Mouse (Mus musculus) heart, embryonic 12.5 days (tissue): ENCODE data around the gene Elmo1. TPM values are rescaled to one million over a fixed set of nuclear protein-coding genes. Genes with fewer than 3 reads are reported as not detected.
A peak's percentile ranks its signal among the peaks of the same experiment; 100 is the strongest.

ENCODE experiments used
- ATAC-seq: fragments of 200-750 bp; cut with Nextera tagmentation; 2 replicates; pipeline ENCODE4 v1.8.0; 2017; ENCODE audit warnings: moderate TSS enrichment, moderate library complexity; ENCODE audit not compliant: insufficient number of reproducible peaks, low FRiP score
- H3K27ac ChIP-seq: fragments of 300-500 bp; sonication (generic); 2 replicates; pipeline ENCODE4 v1.5.1; 2016; ENCODE audit warnings: mild to moderate bottlenecking, moderate library complexity; ENCODE audit not compliant: poor library complexity, severe bottlenecking
- H3K27me3 ChIP-seq: fragments of 300-500 bp; sonication (generic); replicated peaks from 2 replicates; pipeline ENCODE4 v1.6.1; 2016; ENCODE audit warnings: mild to moderate bottlenecking, moderate library complexity
- H3K36me3 ChIP-seq: fragments of 300-500 bp; sonication (generic); 2 replicates; pipeline ENCODE4 v1.6.1; 2016; ENCODE audit warnings: mild to moderate bottlenecking, moderate library complexity
- H3K4me1 ChIP-seq: fragments of 300-500 bp; sonication (generic); replicated peaks from 2 replicates; pipeline ENCODE4 v1.6.1; 2016; ENCODE audit warnings: mild to moderate bottlenecking
- H3K4me2 ChIP-seq: fragments of 300-500 bp; sonication (generic); 2 replicates; pipeline ENCODE4 v1.6.1; 2016; ENCODE audit warnings: mild to moderate bottlenecking, moderate library complexity
- H3K4me3 ChIP-seq: fragments of 300-500 bp; sonication (generic); 2 replicates; pipeline ENCODE4 v1.5.1; 2016; ENCODE audit warnings: mild to moderate bottlenecking
- H3K9ac ChIP-seq: fragments of 300-500 bp; sonication (generic); 2 replicates; pipeline ENCODE4 v1.6.1; 2016; ENCODE audit warnings: mild to moderate bottlenecking, moderate library complexity
- H3K9me3 ChIP-seq: fragments of 300-500 bp; sonication (generic); replicated peaks from 2 replicates; pipeline ENCODE4 v1.6.1; 2016; ENCODE audit warnings: mild to moderate bottlenecking, moderate library complexity
- WGBS: fragments of 180-500 bp; shearing (Covaris S2); methylation state at CpG from one replicate; pipeline ENCODE4 v1.1.7; 2016; 5-methylcytosine and 5-hydroxymethylcytosine counted together
- polyA plus RNA-seq: library from polyadenylated mRNA; unstranded; fragments of >200 nt; fragmentation: Nextera tagmentation; extraction: Ambion mirVana; gene quantifications from 2 replicates; pipeline ENCODE4 v1.2.1, GENCODE M21; 2016

Elmo1 gene
- polyA plus RNA-seq, 1 experiment from 2014 or later: 8.8 TPM

GRCm38 (mm10) chr13:20306180-20307177 is 216.1 kb downstream of the Elmo1 start:
- peak overlapping the region; percentile 6; the same call in 1 of the 2 replicates for H3K4me2 ChIP-seq
- no peak; the same call in 1 of the 2 replicates for ATAC-seq
- no peaks in the 10 kb centered on the region for H3K36me3 ChIP-seq
- H3K9ac ChIP-seq: no peak overlapping the region
- no peaks in the 10 kb centered on the region for H3K9me3 ChIP-seq
- no peak overlapping the region for H3K4me3 ChIP-seq
- H3K27me3 ChIP-seq: no peaks in the 10 kb centered on the region
- no peak overlapping the region for H3K27ac ChIP-seq
- WGBS: 47% methylated on average over 5 of the region's 5 CpGs
- peaks cover 13% of the 10 kb centered on the region for H3K4me1 ChIP-seq

GRCm38 (mm10) chr13:20307381-20307780 is 217.0 kb downstream of the Elmo1 start:
- Histone ChIP-seq H3K4me1 (peaks cover 13% of the 10 kb centered on the region), H3K4me3 (no peak overlapping the region), H3K27me3 (no peaks in the 10 kb centered on the region), H3K36me3 (no peaks in the 10 kb centered on the region), H3K4me2 (no peak overlapping the region), H3K27ac (no peak overlapping the region), H3K9ac (no peak overlapping the region), H3K9me3 (no peaks in the 10 kb centered on the region)
- 71% methylated on average over 2 of the region's 2 CpGs for WGBS
- no peak for ATAC-seq

GRCm38 (mm10) chr13:20311612-20312011 is 221.2 kb downstream of the Elmo1 start:
- Histone ChIP-seq H3K4me2 (no peak overlapping the region), H3K27ac (no peak overlapping the region), H3K9ac (no peak overlapping the region), H3K9me3 (no peaks in the 10 kb centered on the region), H3K4me3 (no peak overlapping the region), H3K36me3 (no peaks in the 10 kb centered on the region), H3K27me3 (no peaks in the 10 kb centered on the region), H3K4me1 (peaks cover 3% of the 10 kb centered on the region)
- no peak for ATAC-seq
- 20% methylated on average over 3 of the region's 3 CpGs for WGBS

GRCm38 (mm10) chr13:20313345-20313744 is 222.9 kb downstream of the Elmo1 start:
- no peak overlapping the region for H3K9ac ChIP-seq
- no peaks in the 10 kb centered on the region for H3K27me3 ChIP-seq
- H3K4me3 ChIP-seq: no peak overlapping the region
- no peaks in the 10 kb centered on the region for H3K4me1 ChIP-seq
- no peaks in the 10 kb centered on the region for H3K9me3 ChIP-seq
- no peak overlapping the region for H3K4me2 ChIP-seq
- no peak for ATAC-seq
- no peak overlapping the region for H3K27ac ChIP-seq
- WGBS: 79% methylated on average over 6 of the region's 6 CpGs
- no peaks in the 10 kb centered on the region for H3K36me3 ChIP-seq

- Histone ChIP-seq H3K4me3 (no peak overlapping the region), H3K4me1 (no peaks in the 10 kb centered on the region), H3K27me3 (no peaks in the 10 kb centered on the region), H3K9ac (no peak overlapping the region), H3K36me3 (no peaks in the 10 kb centered on the region), H3K4me2 (no peak overlapping the region), H3K9me3 (no peaks in the 10 kb centered on the region), H3K27ac (no peak overlapping the region)
- no peak for ATAC-seq
- 83% methylated on average over 11 of the region's 11 CpGs for WGBS
Measured at GRCm38 (mm10) chr13:20316139-20316538, 225.7 kb downstream of the Elmo1 start.

- H3K9ac ChIP-seq: no peak overlapping the region
- no peak overlapping the region for H3K4me2 ChIP-seq
- H3K4me3 ChIP-seq: no peak overlapping the region
- H3K4me1 ChIP-seq: no peaks in the 10 kb centered on the region
- no peak overlapping the region for H3K27ac ChIP-seq
- 78% methylated on average over 3 of the region's 3 CpGs for WGBS
- no peak for ATAC-seq
- H3K27me3 ChIP-seq: no peaks in the 10 kb centered on the region
- H3K9me3 ChIP-seq: no peaks in the 10 kb centered on the region
- no peaks in the 10 kb centered on the region for H3K36me3 ChIP-seq
Measured at GRCm38 (mm10) chr13:20318615-20319219, 228.3 kb downstream of the Elmo1 start.

GRCm38 (mm10) chr13:20320232-20320631 is 229.8 kb downstream of the Elmo1 start:
- Histone ChIP-seq H3K36me3 (no peaks in the 10 kb centered on the region), H3K4me2 (no peak overlapping the region), H3K4me1 (no peaks in the 10 kb centered on the region), H3K27ac (no peak overlapping the region), H3K4me3 (no peak overlapping the region), H3K9ac (no peak overlapping the region), H3K9me3 (no peaks in the 10 kb centered on the region), H3K27me3 (no peaks in the 10 kb centered on the region)
- 78% methylated on average over 5 of the region's 5 CpGs for WGBS
- no peak for ATAC-seq

GRCm38 (mm10) chr13:20323478-20323877 is 233.1 kb downstream of the Elmo1 start:
- Histone ChIP-seq H3K4me3 (no peak overlapping the region), H3K27me3 (no peaks in the 10 kb centered on the region), H3K27ac (no peak overlapping the region), H3K9ac (no peak overlapping the region), H3K4me2 (no peak overlapping the region), H3K36me3 (no peaks in the 10 kb centered on the region), H3K4me1 (no peaks in the 10 kb centered on the region), H3K9me3 (no peaks in the 10 kb centered on the region)
- ATAC-seq: no peak
- WGBS: 89% methylated on average over 4 of the region's 4 CpGs

GRCm38 (mm10) chr13:20327064-20327463 is 236.7 kb downstream of the Elmo1 start:
- Histone ChIP-seq H3K9ac (no peak overlapping the region), H3K4me2 (no peak overlapping the region), H3K27me3 (no peaks in the 10 kb centered on the region), H3K9me3 (no peaks in the 10 kb centered on the region), H3K4me3 (no peak overlapping the region), H3K27ac (no peak overlapping the region), H3K4me1 (no peaks in the 10 kb centered on the region), H3K36me3 (no peaks in the 10 kb centered on the region)
- 84% methylated on average over 4 of the region's 4 CpGs for WGBS
- ATAC-seq: no peak

GRCm38 (mm10) chr13:20327975-20328374 is 237.6 kb downstream of the Elmo1 start:
- no peak overlapping the region for H3K4me2 ChIP-seq
- no peak overlapping the region for H3K4me3 ChIP-seq
- H3K4me1 ChIP-seq: no peaks in the 10 kb centered on the region
- H3K27ac ChIP-seq: no peak overlapping the region
- no peak for ATAC-seq
- H3K27me3 ChIP-seq: no peaks in the 10 kb centered on the region
- H3K36me3 ChIP-seq: no peaks in the 10 kb centered on the region
- WGBS: 72% methylated on average over 3 of the region's 3 CpGs
- H3K9me3 ChIP-seq: no peaks in the 10 kb centered on the region
- no peak overlapping the region for H3K9ac ChIP-seq

GRCm38 (mm10) chr13:20328672-20329071 is 238.3 kb downstream of the Elmo1 start:
- ATAC-seq: no peak
- H3K4me3 ChIP-seq: no peak overlapping the region
- H3K9me3 ChIP-seq: no peaks in the 10 kb centered on the region
- 89% methylated on average over 1 of the region's 1 CpGs for WGBS
- no peak overlapping the region for H3K4me2 ChIP-seq
- no peak overlapping the region for H3K27ac ChIP-seq
- no peaks in the 10 kb centered on the region for H3K36me3 ChIP-seq
- H3K4me1 ChIP-seq: no peaks in the 10 kb centered on the region
- no peaks in the 10 kb centered on the region for H3K27me3 ChIP-seq
- no peak overlapping the region for H3K9ac ChIP-seq
